Mouse (Mus musculus) liver, embryonic 14.5 days (tissue): ENCODE data around the gene She. TPM values are rescaled to one million over a fixed set of nuclear protein-coding genes. Genes with fewer than 3 reads are reported as not detected.

Experiments
- ATAC-seq: fragments of 200-750 bp; cut with Nextera tagmentation; 2 replicates; pipeline ENCODE4 v1.8.0; 2017; ENCODE audit warnings: moderate number of reproducible peaks, mild to moderate bottlenecking, moderate library complexity; ENCODE audit not compliant: insufficient read depth
- DNase-seq, 3 experiments: peaks; one replicate each; pipeline ENCODE4 v3.0.0-alpha.2; 2012 to 2013; ENCODE audit warnings: low read depth in 3 of 3, low spot score in 3 of 3
- H3K27ac ChIP-seq: fragments of 300-500 bp; sonication (generic); 2 replicates; pipeline ENCODE4 v1.5.1; 2014; ENCODE audit warnings: moderate library complexity, mild to moderate bottlenecking, control low read depth, inconsistent platforms
- H3K27me3 ChIP-seq: fragments of 300-500 bp; sonication (generic); 2 replicates; pipeline ENCODE4 v1.6.1; 2014; ENCODE audit warnings: mild to moderate bottlenecking, low read length, moderate library complexity; ENCODE audit not compliant: control insufficient read depth, insufficient read depth
- H3K36me3 ChIP-seq: fragments of 300-500 bp; sonication (generic); replicated peaks from 2 replicates; pipeline ENCODE4 v1.6.1; 2014; ENCODE audit warnings: low read depth; ENCODE audit not compliant: control insufficient read depth, insufficient read depth
- H3K4me1 ChIP-seq, 2 experiments: fragments of 200-500 bp in 1 of 2; fragments of 300-500 bp in 1 of 2; sonication (generic) in 1 of 2; replicated peaks; 2 replicates each; pipeline ENCODE4 v1.6.1; 2012 to 2014; ENCODE audit warnings: antibody characterized with exemption in 1 of 2, inconsistent platforms in 1 of 2, low read length in 1 of 2; ENCODE audit not compliant: control insufficient read depth in 2 of 2, insufficient read depth in 2 of 2
- H3K4me2 ChIP-seq: fragments of 300-500 bp; sonication (generic); 2 replicates; pipeline ENCODE4 v1.6.1; 2014; ENCODE audit warnings: low read depth, mild to moderate bottlenecking, control low read depth, moderate library complexity
- H3K4me3 ChIP-seq, 2 experiments: fragments of 200-500 bp in 1 of 2; fragments of 300-500 bp in 1 of 2; sonication (generic) in 1 of 2; 2 replicates each; pipeline ENCODE4 v1.5.1; 2012 to 2014; ENCODE audit warnings: low read depth in 2 of 2, low read length in 2 of 2, mild to moderate bottlenecking in 2 of 2, control low read depth in 1 of 2, inconsistent platforms in 1 of 2, moderate library complexity in 1 of 2; ENCODE audit not compliant: insufficient read depth in 1 of 2
- H3K9ac ChIP-seq: fragments of 300-500 bp; sonication (generic); replicated peaks from 2 replicates; pipeline ENCODE4 v1.6.1; 2014; ENCODE audit warnings: mild to moderate bottlenecking, control low read depth, moderate library complexity
- H3K9me3 ChIP-seq: fragments of 300-500 bp; sonication (generic); 2 replicates; pipeline ENCODE4 v1.6.1; 2016; ENCODE audit warnings: low read length, mixed read lengths; ENCODE audit not compliant: control insufficient read depth
- CTCF ChIP-seq: IDR thresholded peaks from 2 replicates; pipeline ENCODE4 v1.5.1; 2016; ENCODE audit warnings: antibody characterized with exemption, low read depth, control low read depth
- EP300 ChIP-seq: IDR thresholded peaks from 2 replicates; pipeline ENCODE4 v1.6.1; 2016; ENCODE audit warnings: antibody characterized with exemption, low read depth
- WGBS: fragments of 180-500 bp; shearing (Covaris S2); extraction: QIAGEN DNeasy Blood & Tissue Kit; methylation state at CpG from one replicate; pipeline ENCODE4 v1.1.7; 2014; ENCODE audit not compliant: insufficient replicate concordance; 5-methylcytosine and 5-hydroxymethylcytosine counted together
- polyA plus RNA-seq, 2 experiments: library from polyadenylated mRNA; depleted of rRNA in 1 of 2; stranded (reverse) in 1 of 2; unstranded in 1 of 2; fragments of >200 nt; fragmentation: Nextera tagmentation in 1 of 2; extraction: Ambion mirVana in 1 of 2; gene quantifications; 2 replicates each; pipeline versions ENCODE4 v1.2.1 to v1.2.3; 2012 to 2014

She gene
- polyA plus RNA-seq (2012; rRNA removed) (0.50 and 0.55 TPM in 2 replicates), polyA plus RNA-seq (2014; fragmentation: Nextera tagmentation; extraction: Ambion mirVana) (0.81 and 0.86 TPM in 2 replicates)

DNA sequence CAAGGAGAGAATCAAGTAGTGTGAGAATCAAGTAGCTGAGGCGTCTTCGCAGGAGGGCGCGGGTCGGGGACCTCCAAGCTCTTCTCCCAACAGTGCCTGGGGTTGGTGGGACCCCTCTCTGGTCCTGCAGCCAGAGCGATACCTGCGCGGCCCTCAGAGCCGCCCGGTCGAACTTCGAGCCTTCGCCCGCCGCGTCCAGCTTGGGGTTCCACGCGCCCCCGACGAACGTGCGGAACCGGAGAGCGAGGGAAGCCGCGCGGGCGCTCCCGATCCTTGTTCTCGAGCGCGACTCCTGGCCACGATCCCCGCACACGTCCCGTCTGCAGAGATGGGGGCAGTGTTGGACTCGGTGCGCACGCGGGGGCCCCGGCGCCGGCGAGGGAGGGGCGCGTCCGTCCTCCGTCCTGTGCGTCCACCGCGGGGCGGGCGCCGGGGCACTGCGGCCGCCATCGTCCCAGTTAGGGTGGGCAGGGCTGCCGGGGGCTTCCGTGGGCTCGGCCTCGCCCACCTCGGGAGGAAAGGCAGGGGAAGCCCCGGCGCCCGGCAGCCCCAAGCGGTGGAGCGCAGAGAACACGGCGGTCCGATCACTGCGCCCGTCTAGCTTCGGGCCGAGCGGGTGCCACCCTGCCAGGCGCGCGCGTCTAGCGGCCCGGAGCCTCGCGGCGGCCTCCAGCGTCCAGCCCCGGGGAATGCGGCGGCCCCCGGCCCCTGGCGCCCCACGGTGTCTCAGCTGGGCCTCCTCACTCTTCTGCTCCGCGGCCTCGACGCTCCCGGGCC is at the start of gene She:
Gene She, plus strand, starts transcription at position 556 of the 777 bp plus-strand sequence.
- no peaks in the 10 kb centered on the region for H3K36me3 ChIP-seq
- peaks cover 62% of the 10 kb centered on the region for H3K27me3 ChIP-seq
- H3K9ac ChIP-seq: no peak within 1 kb of the TSS
- H3K4me3 ChIP-seq: peak within 1 kb of the TSS; percentile 37 to 46
- DNase-seq (no peak), ATAC-seq (no peak)
- TF ChIP-seq CTCF: no peak
- no peak for TF ChIP-seq EP300
- no peak within 1 kb of the TSS for H3K27ac ChIP-seq
- 2% methylated on average over 84 of the region's 96 CpGs for WGBS
- H3K9me3 ChIP-seq: no peaks in the 10 kb centered on the region
- peak within 1 kb of the TSS; percentile 36 for H3K4me2 ChIP-seq
- peaks cover 0 to 6% of the 10 kb centered on the region in 2 experiments; a peak in 2 of 4 replicates for H3K4me1 ChIP-seq

DNA sequence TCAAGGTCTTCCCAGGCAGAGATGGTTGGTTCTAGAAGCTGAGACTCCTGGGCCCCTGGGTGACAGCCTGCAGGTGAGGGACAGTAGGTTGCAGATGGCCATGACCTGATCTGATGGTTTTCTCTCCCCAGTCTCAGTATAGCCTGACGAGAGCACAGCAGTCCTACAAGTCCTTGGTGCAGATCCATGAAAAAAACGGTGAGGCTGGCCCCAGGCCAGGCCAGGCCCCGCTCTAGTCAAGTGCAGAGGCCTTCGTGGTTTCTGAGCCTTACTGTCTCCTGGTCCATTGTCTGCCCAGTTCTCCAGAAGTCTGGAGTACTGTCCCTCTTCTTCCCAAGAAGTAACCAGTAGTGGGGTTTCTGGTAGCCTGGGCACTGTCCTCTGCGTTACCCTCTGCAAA is 49.5 kb upstream of the She start:
- Histone ChIP-seq H3K36me3 (peaks cover 39% of the 10 kb centered on the region), H3K4me2 (no peak overlapping the region), H3K27ac (no peak overlapping the region), H3K9me3 (no peaks in the 10 kb centered on the region), H3K4me3 (no peak overlapping the region), H3K27me3 (no peaks in the 10 kb centered on the region), H3K4me1 (no peaks in the 10 kb centered on the region), H3K9ac (no peak overlapping the region)
- no peak for ATAC-seq
- TF ChIP-seq CTCF: no peak
- no peak for TF ChIP-seq EP300
- no peak for DNase-seq
- WGBS: 67% methylated on average over 5 of the region's 5 CpGs

DNA sequence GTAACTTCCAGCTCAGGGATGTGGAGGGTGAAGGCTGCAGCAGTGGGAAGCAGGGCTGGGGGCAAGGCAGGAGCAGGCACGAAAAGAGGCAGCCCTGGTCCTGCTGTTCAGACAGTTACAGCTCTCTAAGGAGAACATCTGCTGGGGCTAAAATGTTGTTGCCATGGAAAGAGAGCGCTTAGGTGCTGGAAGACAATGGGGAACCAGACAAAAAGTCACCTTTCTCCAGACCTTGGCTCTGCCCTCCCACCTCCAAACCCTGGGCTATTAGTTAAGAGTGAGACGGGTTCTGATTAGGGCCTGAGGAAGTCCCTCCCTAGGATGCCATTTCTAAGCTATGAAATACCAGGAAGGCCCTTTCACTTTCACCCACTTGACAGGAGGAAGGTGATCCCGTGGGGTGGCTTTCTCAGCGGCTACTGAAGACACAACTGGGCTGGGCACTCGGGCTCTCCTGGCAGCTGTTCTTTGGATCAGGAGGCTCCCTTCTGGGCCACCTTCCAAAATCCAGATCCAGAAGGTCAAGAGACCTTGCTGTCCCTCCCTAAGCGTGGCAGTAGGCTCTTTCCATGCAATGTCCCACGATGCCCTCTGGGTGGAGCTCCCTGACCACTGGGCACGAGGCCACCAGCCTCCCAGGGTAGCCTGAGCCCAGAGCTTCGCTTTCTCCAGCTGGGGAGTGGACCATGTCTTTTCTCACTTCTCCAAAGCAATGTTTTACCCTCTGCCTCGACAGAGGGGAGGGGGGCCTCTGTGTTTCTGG is 46.0 kb upstream of the She start:
- DNase-seq (no peak), ATAC-seq (peak; percentile 43; the same call in 1 of the 2 replicates)
- Histone ChIP-seq H3K36me3 (peaks cover 20% of the 10 kb centered on the region), H3K27ac (no peak overlapping the region), H3K4me2 (no peak overlapping the region), H3K9me3 (no peaks in the 10 kb centered on the region), H3K4me3 (no peak overlapping the region), H3K4me1 (no peaks in the 10 kb centered on the region), H3K27me3 (no peaks in the 10 kb centered on the region), H3K9ac (no peak overlapping the region)
- WGBS: 21% methylated on average over 11 of the region's 11 CpGs
- TF ChIP-seq EP300 (no peak), CTCF (peak; percentile 94)

DNA sequence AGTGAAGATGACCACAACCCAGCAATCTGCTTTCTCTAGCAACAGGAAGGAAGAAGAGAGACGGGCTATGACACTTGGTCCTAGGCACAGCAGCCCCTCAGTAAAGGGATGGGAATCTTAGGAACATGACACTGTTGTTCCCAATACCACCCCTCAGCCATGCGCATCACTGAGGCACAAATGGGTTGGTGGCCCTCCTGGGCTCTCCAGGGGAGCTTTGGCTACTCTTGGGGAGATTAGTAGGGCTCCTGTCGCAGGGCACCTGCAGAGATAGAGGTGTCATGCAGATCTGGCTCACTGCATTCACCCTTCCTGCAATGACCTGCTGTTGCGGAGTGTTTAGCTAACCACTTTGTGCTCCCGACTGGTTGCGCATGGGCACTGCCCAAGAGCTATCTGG is 44.9 kb upstream of the She start:
- Histone ChIP-seq H3K4me3 (no peak overlapping the region), H3K27ac (no peak overlapping the region), H3K36me3 (peaks cover 11% of the 10 kb centered on the region; the same call in 1 of the 2 replicates), H3K27me3 (no peaks in the 10 kb centered on the region), H3K9ac (no peak overlapping the region), H3K4me1 (no peaks in the 10 kb centered on the region), H3K4me2 (no peak overlapping the region), H3K9me3 (no peaks in the 10 kb centered on the region)
- DNase-seq (no peak), ATAC-seq (no peak)
- TF ChIP-seq EP300 (no peak), CTCF (no peak)
- WGBS: 62% methylated on average over 6 of the region's 6 CpGs

DNA sequence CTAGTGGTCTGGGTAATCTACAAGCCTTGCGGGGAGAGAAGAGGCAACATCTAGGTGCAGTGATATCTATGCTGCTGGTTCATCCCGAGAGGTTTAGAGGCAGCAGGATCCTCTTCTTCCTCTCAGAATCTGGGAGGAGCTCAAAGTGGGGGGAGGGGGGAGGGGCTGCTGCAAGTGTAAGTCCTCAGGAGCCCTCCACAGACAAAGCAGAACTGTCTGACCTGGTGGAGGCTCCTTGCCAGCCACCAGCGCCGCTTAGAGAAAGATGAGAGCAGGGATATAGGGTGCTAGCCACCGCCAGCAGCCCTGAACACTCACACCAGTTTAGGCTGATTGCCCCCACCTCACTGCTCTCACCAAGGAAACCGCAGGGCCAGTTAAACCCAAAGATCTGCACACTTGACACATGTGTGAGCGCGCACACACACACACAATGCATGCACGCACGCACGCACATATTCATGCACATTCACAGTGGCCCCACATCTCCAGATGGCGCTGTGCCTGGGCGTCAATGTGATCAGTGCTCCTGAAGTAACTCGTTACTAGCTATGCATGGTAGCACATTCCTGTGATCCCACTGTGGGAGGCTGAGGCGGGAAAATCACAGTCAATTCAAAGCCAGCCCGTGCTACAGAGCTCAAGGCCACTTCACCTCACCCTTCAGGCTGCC is 42.4 kb upstream of the She start:
- no peak for DNase-seq
- Histone ChIP-seq H3K9me3 (no peaks in the 10 kb centered on the region), H3K4me2 (no peak overlapping the region), H3K9ac (no peak overlapping the region), H3K4me1 (no peaks in the 10 kb centered on the region), H3K36me3 (no peaks in the 10 kb centered on the region), H3K27ac (no peak overlapping the region), H3K4me3 (no peak overlapping the region), H3K27me3 (no peaks in the 10 kb centered on the region)
- 64% methylated on average over 16 of the region's 16 CpGs for WGBS
- ATAC-seq: no peak
- TF ChIP-seq EP300 (no peak), CTCF (0 out of 2 replicates have a peak, but pooled peaks have one; percentile 13)
